Mouse (Mus musculus): ENCODE measurements at regions not wholly inside any gene's neighbourhood (a gene's known extent, or its start where the extent isn't known, plus 50 kb on each side); places are given as distances from the start of the nearest gene placed in this dataset.

DNA sequence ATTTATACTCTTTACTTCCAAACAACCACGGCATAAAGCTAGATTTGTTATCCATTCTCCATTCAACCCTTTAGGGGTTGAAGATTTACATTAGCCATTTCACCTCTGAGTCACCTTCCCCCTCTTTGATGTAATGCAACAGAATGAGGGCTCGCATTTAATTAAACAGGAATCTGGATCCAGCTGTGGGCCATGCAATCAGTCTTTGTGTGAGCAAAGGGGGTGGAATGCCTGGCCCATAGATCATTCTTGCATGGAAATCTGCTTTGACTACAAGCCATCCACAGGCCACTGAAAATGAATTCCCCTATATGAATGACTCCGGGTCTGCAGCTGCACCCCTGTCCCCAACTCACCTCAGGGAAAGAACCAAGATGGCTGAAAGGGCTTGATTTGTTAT is 574.4 kb downstream of the Cypt12 start:
- TF ChIP-seq CTCF (IDR thresholded peaks at IDR 0.05; ENCODE audit: low read depth) (no peak), EP300 (IDR thresholded peaks at IDR 0.05; ENCODE audit: low read depth) (no peak)

Measured in liver, postnatal 0 days (tissue).